Mouse (Mus musculus) neutrophil, adult 83 days (primary cell): ENCODE data around the gene Btnl10. TPM values are rescaled to one million over a fixed set of nuclear protein-coding genes. Genes with fewer than 3 reads are reported as not detected.

Experiments
- total RNA-seq, 2 experiments: library from RNA; stranded (reverse); gene quantifications; one replicate each; pipeline ENCODE4 v1.2.4; 2023

Gene Btnl10
- total RNA-seq, result 10 to 100 TPM; 11.5 to 17.4 TPM

DNA sequence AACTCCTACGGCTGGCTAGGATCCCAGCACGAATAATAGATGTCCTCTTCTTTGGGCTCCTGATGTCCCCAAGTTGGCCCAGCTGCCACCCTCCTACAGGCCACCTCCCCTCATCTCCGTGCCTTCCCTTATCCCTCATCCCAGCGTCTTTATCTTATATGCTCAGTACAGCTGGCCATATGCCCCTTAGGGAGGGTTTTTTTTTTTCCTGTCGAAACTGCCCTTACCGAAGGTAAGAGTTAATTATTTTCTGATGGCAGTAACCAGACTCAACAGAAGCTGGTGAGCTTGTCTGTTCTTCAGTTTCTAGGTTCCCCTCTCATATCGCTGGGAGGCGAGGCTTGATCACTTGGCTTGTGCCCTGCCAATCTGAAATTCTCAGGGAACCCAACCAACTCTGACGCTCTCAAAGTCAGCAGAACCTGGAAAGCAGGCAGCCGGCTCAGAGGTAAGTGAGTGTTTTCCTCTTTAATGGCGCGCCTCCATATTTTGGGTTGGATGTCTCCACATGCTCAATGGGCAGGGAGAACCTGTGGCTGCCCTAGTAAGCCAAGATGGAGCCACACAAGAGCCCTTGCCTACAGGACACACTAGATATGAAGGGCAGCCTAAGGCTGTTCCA, at the start of gene Btnl10:
Gene Btnl10, plus strand, starts transcription at position 164 of the 622 bp plus-strand sequence.

DNA sequence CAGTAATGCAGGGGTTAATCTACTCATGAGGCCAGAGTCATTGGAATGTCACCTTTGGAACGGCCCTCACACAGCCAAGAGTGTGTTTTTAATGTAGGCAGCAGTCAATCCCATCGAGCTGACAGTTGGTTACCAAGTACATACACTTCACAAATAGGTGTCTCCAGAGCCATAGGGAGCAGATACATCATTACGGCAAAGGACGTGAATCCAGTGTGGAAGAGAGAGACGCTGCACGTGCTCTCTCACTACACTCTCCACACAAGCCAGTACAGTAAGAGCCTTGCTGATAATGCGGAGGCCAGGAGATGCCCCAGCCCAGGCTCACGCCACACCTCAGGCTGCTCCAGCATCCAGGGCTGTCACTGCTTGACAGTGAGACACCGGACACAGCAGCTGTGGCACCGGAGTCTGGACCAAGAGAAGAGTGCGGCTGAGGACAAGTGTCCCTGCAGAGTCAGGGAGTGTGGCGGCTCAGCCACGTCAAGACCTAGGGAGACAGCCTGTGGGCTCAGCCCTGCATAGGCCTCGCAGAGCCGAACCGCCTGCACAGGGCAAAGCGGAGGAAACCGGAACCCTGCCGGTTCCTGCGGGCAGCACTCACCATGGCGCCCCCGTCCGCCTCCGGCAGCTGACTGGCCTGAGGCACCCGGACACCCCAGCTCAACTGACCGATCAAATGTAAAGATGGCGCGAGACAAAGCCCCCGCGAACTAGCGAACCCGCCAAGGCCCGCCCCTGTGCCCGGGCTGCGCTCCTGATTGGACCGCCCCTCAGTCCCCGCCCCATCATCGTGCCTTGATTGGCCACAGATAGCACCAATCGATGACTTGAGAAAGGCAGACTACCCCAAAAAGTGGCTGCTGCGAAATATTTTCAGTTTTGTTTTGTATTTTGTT, 13.9 kb upstream of the Btnl10 start, which contains the start of gene Zfp39:
Gene Zfp39, minus strand, starts transcription at position 715 of the 899 bp plus-strand sequence.

DNA sequence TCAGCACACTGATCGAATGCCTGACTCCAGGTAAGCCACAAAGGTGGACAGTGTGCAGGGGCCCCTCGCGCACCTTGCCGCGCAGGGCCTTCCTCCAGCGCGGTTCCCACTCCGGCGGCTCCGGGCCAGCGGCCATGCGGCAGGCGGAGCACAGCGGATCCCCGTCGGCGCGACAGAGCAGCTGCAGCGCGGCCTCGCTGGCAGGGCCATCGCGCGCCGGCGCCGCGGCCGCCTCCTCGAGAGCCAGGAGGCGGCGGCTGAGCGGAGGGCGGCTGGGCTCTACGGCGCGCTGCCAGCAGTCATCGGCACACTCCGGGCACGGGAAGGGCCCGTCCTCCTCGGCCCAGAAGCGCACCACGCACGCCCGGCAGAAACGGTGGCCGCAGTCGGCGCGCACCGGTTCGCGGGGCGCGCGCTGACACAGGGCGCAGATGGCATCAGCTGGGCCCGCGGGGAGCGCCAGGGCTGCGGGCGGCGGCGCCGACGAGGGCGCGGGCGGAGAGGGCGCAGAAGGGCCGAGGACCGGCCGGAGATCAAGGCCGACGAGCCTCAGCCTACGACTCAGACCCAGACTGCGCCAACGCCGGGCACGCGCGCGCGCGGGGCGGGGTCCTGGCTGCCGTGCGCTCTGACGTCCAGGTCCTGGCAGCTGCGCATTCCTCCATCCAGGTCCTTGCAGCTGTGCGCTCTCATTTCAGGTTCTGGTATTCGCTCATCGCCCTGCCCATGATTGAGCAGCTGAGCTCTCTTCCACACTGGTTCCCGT, 20.8 kb downstream of the Btnl10 start, which contains the start of gene Rnf187:
Gene Rnf187, minus strand, starts transcription at position 595 of the 766 bp plus-strand sequence.

DNA sequence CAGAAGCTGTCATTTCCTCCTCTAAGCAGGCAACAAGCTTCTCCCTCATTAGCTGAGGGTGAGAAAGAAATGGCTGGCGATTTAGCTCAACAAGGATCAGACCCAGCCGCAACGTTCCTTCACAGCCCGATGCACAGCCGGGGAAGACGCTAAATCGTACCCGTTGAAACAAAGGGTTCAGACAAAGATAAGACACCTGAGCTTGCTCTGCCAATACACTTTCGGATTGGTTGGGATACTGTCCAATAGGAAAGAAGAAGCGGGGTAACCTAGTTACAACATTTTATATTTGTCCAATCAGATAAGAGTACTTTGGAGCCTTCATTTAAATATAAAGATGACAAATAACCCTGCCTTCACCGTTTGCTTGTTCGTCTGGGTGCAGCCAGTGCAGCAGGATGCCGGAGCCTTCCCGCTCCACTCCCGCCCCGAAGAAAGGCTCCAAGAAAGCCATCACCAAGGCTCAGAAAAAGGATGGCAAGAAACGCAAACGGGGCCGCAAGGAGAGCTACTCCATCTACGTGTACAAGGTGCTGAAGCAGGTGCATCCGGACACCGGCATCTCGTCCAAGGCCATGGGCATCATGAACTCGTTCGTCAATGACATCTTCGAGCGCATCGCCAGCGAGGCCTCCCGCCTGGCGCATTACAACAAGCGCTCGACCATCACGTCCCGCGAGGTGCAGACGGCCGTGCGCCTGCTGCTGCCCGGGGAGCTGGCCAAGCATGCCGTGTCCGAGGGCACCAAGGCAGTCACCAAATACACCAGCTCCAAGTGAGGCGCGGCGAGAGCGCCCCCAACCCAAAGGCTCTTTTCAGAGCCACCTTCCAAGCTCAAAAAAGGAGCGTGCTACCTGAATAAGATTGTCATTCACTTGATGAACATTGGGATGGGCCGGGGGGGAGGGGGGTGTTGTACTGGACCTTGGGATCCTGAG, 31.1 kb downstream of the Btnl10 start, which contains the start of gene Hist3h2ba:
Gene Hist3h2ba, plus strand, starts transcription at position 379 of the 938 bp plus-strand sequence.

DNA sequence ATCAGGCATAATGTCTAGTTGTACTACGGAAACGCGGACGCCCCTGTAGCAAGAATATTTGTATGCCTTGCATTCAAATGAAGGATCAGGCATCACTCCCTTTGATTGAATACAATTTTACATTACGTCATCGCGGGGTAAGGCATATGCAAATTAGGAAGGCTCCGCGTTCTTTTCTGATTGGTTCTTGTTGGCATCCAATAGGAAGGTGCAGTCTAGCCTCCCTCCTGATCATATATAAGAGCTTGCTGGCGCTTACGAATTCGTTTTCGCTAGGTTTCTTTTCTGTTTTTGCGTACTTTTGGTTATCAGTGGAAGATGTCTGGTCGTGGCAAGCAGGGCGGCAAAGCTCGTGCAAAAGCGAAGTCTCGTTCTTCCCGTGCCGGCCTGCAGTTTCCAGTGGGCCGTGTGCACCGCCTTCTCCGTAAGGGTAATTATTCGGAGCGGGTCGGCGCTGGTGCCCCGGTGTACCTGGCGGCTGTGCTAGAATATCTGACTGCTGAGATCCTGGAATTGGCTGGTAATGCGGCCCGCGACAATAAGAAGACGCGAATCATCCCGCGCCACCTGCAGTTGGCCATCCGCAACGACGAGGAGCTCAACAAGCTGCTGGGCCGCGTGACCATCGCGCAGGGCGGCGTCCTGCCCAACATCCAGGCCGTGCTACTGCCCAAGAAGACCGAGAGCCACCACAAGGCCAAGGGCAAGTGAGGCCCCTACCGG, 36.9 kb downstream of the Btnl10 start, which contains the start of the genes Hist3h2a and Trim17:
Gene Hist3h2a, plus strand, starts transcription at position 266 of the 723 bp plus-strand sequence.
Gene Trim17, plus strand, starts transcription at position 266 of the 723 bp plus-strand sequence.

Other genes starting within 250 kb of the Btnl10 start
- not detected for gene Olfr320, start 236.8 kb upstream of the Btnl10 start, total RNA-seq
- not detected for gene Olfr319, start 218.7 kb upstream of the Btnl10 start, total RNA-seq
- gene Olfr318, start 193.9 kb upstream of the Btnl10 start, total RNA-seq, result under 1 TPM; 0.15 TPM
- not detected for gene Olfr317, start 178.7 kb upstream of the Btnl10 start, total RNA-seq
- gene Olfr316, start 165.2 kb upstream of the Btnl10 start, total RNA-seq, result not detected
- gene Olfr315, start 144.7 kb upstream of the Btnl10 start, total RNA-seq, result not detected
- gene Olfr314, start 135.0 kb upstream of the Btnl10 start, total RNA-seq, result not detected
- gene Fam183b, start 115.9 kb upstream of the Btnl10 start, total RNA-seq, result not detected
- gene Olfr313, start 102.9 kb upstream of the Btnl10 start, total RNA-seq, result not detected
- gene Olfr312, start 88.7 kb upstream of the Btnl10 start, total RNA-seq, result not detected
- gene Olfr311, start 78.7 kb upstream of the Btnl10 start, total RNA-seq, result not detected
- 1 to 10 TPM; 1.4 to 2.1 TPM for gene Gm12258, start 70.8 kb upstream of the Btnl10 start, total RNA-seq
- 1 to 10 TPM; 2.7 to 4.3 TPM for gene 2810021J22Rik, start 50.7 kb upstream of the Btnl10 start, total RNA-seq
- 1 to 10 TPM; 5.1 to 5.8 TPM for gene Zfp39, start 13.7 kb upstream of the Btnl10 start, total RNA-seq
- 10 to 100 TPM; 55.9 to 58.3 TPM for gene Rnf187, start 21.0 kb downstream of the Btnl10 start, total RNA-seq
- gene Hist3h2ba, start 31.0 kb downstream of the Btnl10 start, total RNA-seq, result 10 to 100 TPM; 30.3 to 38.9 TPM
- gene Hist3h2a, start 36.8 kb downstream of the Btnl10 start, total RNA-seq, result 10 to 100 TPM; 68.3 to 79.0 TPM
- not detected for gene Trim17, start 36.8 kb downstream of the Btnl10 start, total RNA-seq
- gene Trim11, start 60.2 kb downstream of the Btnl10 start, total RNA-seq, result 10 to 100 TPM; 59.7 to 67.0 TPM
- under 1 TPM; 0.04 to 0.35 TPM for gene Obscn, start 218.5 kb downstream of the Btnl10 start, total RNA-seq
- gene Iba57, start 245.8 kb downstream of the Btnl10 start, total RNA-seq, result 1 to 10 TPM; 6.0 to 6.7 TPM